Mouse (Mus musculus) spleen, adult 10 weeks (tissue): ENCODE results near the gene Kmt2e. TPM values are rescaled to one million over a fixed set of nuclear protein-coding genes. Genes with fewer than 3 reads are reported as not detected.

Experiments used
- polyA plus RNA-seq: library from polyadenylated mRNA; stranded (reverse); fragments of 350-450 nt; fragmentation: Illumina TruSeq; extraction: RNeasy Lipid Tissue Mini Kit (QIAGEN cat#74804); gene quantifications from one replicate; pipeline ENCODE4 v1.2.3, GENCODE M21; 2015; ENCODE audit warnings: low replicate concordance; ENCODE audit not compliant: insufficient read depth

Gene Kmt2e
- polyA plus RNA-seq: 115 TPM

GRCm38 (mm10) chr5:23433720-23434597 is at the start of gene Kmt2e:
TSS of gene Kmt2e (plus strand) at chr5:23434441.

